Mouse (Mus musculus) small intestine, adult 2 months (tissue): Measurements from ENCODE around the gene Mettl7b.

ENCODE experiments used
- CTCF ChIP-seq: fragments of 200-500 bp; IDR thresholded peaks from 2 replicates; pipeline ENCODE4 v1.5.1; 2012; ENCODE audit warnings: low read depth, mild to moderate bottlenecking, control low read depth, inconsistent platforms, low read length, moderate library complexity, mixed read lengths; ENCODE audit not compliant: insufficient replicate concordance, insufficient read length; ENCODE audit errors: extremely low read depth
- POLR2A ChIP-seq: fragments of 200-500 bp; IDR thresholded peaks from 2 replicates; pipeline ENCODE4 v1.6.1; 2012; ENCODE audit warnings: low read depth, mild to moderate bottlenecking, control low read depth, inconsistent platforms, low read length, moderate library complexity

DNA sequence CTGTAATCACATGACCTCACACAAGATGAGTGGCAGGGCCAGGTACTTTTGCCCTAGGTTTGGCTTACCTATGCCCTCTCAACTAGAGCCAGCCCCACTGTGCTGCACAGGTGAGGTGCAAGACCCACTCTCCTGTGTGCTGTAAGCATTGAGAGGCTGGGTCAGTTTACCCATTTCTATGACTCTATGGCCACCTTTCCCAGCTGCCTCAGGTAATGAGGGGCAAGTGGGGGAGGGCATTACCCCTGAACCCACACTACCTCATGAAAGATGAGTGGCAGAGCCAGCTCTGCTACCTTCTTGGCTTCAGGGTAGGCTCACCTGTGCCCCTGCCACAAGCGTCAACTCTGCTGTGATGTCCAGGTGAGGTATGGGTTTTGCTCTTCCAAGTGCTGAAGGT lies 35.0 kb upstream of the Mettl7b start:
- no peak for TF ChIP-seq CTCF
- no peak for TF ChIP-seq POLR2A
